Mouse (Mus musculus): ENCODE measurements around the gene Tespa1. TPM values are rescaled to one million over a fixed set of nuclear protein-coding genes. Genes with fewer than 3 reads are reported as not detected.
"Not testable (repeated sequence)": the region's sequence is repeated elsewhere in the genome, so short reads cannot be mapped to it uniquely, and the experiment has no call there.

Gene Tespa1
- polyA plus RNA-seq, 1 experiment from 2014 or later = not detected

GRCm38 (mm10) chr10:130368384-130368783, 45.7 kb downstream of the Tespa1 start:
- Histone ChIP-seq H3K9ac (no peak overlapping the region), H3K36me3 (no peaks in the 10 kb centered on the region), H3K27me3 (no peaks in the 10 kb centered on the region), H3K4me2 (no peak overlapping the region), H3K27ac (replicated peaks) (no peak overlapping the region), H3K4me3 (no peak overlapping the region), H3K4me1 (replicated peaks) (no peaks in the 10 kb centered on the region), H3K9me3 (no peaks in the 10 kb centered on the region)
- ATAC-seq (ENCODE audit: low read depth) = no peak

GRCm38 (mm10) chr10:130370005-130370682, 47.5 kb downstream of the Tespa1 start:
- Histone ChIP-seq H3K9me3 (no peaks in the 10 kb centered on the region), H3K27ac (replicated peaks) (no peak overlapping the region), H3K27me3 (no peaks in the 10 kb centered on the region), H3K4me2 (no peak overlapping the region), H3K4me1 (replicated peaks) (no peaks in the 10 kb centered on the region), H3K4me3 (no peak overlapping the region), H3K36me3 (no peaks in the 10 kb centered on the region), H3K9ac (no peak overlapping the region)
- WGBS = 91% methylated on average over 2 of the region's 2 CpGs
- no peak for ATAC-seq (ENCODE audit: low read depth)

GRCm38 (mm10) chr10:130371644-130372043, 49.0 kb downstream of the Tespa1 start:
- H3K4me1 ChIP-seq (replicated peaks) = no peaks in the 10 kb centered on the region
- H3K4me2 ChIP-seq = no peak overlapping the region
- 72% methylated on average over 1 of the region's 1 CpGs for WGBS
- no peak overlapping the region for H3K4me3 ChIP-seq
- H3K9me3 ChIP-seq = no peaks in the 10 kb centered on the region
- ATAC-seq (ENCODE audit: low read depth) = no peak
- H3K36me3 ChIP-seq = no peaks in the 10 kb centered on the region
- no peak overlapping the region for H3K27ac ChIP-seq (replicated peaks)
- H3K9ac ChIP-seq = no peak overlapping the region
- no peaks in the 10 kb centered on the region for H3K27me3 ChIP-seq

GRCm38 (mm10) chr10:130372491-130373173, 50.0 kb downstream of the Tespa1 start:
- no peak overlapping the region for H3K9ac ChIP-seq
- no peak for ATAC-seq (ENCODE audit: low read depth)
- H3K36me3 ChIP-seq = no peaks in the 10 kb centered on the region
- WGBS = 88% methylated on average over 2 of the region's 2 CpGs
- H3K27me3 ChIP-seq = no peaks in the 10 kb centered on the region
- no peak overlapping the region for H3K4me2 ChIP-seq
- no peak overlapping the region for H3K4me3 ChIP-seq
- no peak overlapping the region for H3K27ac ChIP-seq (replicated peaks)
- H3K9me3 ChIP-seq = no peaks in the 10 kb centered on the region
- no peaks in the 10 kb centered on the region for H3K4me1 ChIP-seq (replicated peaks)

- ATAC-seq (ENCODE audit: low read depth) = no peak
- H3K9me3 ChIP-seq = no peaks in the 10 kb centered on the region
- no peaks in the 10 kb centered on the region for H3K4me1 ChIP-seq (replicated peaks)
- no peaks in the 10 kb centered on the region for H3K27me3 ChIP-seq
- no peak overlapping the region for H3K27ac ChIP-seq (replicated peaks)
- H3K4me2 ChIP-seq = no peak overlapping the region
- H3K36me3 ChIP-seq = no peaks in the 10 kb centered on the region
- H3K9ac ChIP-seq = no peak overlapping the region
- 90% methylated on average over 2 of the region's 2 CpGs for WGBS
- H3K4me3 ChIP-seq = no peak overlapping the region
Observed at GRCm38 (mm10) chr10:130375145-130375544, 52.5 kb downstream of the Tespa1 start.

GRCm38 (mm10) chr10:130394232-130394631, 71.6 kb downstream of the Tespa1 start, which contains the start of gene Vmn2r84:
Vmn2r84 (minus strand) TSS chr10:130394332.
- Histone ChIP-seq H3K9ac (no peak within 1 kb of the TSS), H3K4me2 (no peak within 1 kb of the TSS), H3K36me3 (no peaks in the 10 kb centered on the region), H3K27me3 (no peaks in the 10 kb centered on the region), H3K4me3 (no peak within 1 kb of the TSS), H3K4me1 (replicated peaks) (no peaks in the 10 kb centered on the region), H3K27ac (replicated peaks) (no peak within 1 kb of the TSS), H3K9me3 (no peaks in the 10 kb centered on the region)
- ATAC-seq (ENCODE audit: low read depth) = no peak

- not testable (repeated sequence) for H3K27ac ChIP-seq (replicated peaks); H3K4me3 ChIP-seq; H3K4me2 ChIP-seq; H3K27me3 ChIP-seq; H3K9me3 ChIP-seq; H3K4me1 ChIP-seq (replicated peaks); H3K9ac ChIP-seq; H3K36me3 ChIP-seq
- peak; percentile 47; the same call in 1 of the 2 replicates for ATAC-seq (ENCODE audit: low read depth)
- WGBS = 78% methylated on average over 24 of the region's 35 CpGs
Observed at GRCm38 (mm10) chr10:130412167-130412698, 89.6 kb downstream of the Tespa1 start.

Other genes with a start within 250 kb of the Tespa1 start
- gene Olfr823, start 207.5 kb upstream of the Tespa1 start, polyA plus RNA-seq (2015; fragmentation: Nextera tagmentation; extraction: Ambion mirVana) = not detected in 2 replicates
- not detected in 2 replicates for gene Olfr824, start 192.9 kb upstream of the Tespa1 start, polyA plus RNA-seq (2015; fragmentation: Nextera tagmentation; extraction: Ambion mirVana)
- not detected in 2 replicates for gene Olfr825, start 156.1 kb upstream of the Tespa1 start, polyA plus RNA-seq (2015; fragmentation: Nextera tagmentation; extraction: Ambion mirVana)
- not detected in 2 replicates for gene Olfr826, start 138.7 kb upstream of the Tespa1 start, polyA plus RNA-seq (2015; fragmentation: Nextera tagmentation; extraction: Ambion mirVana)
- not detected in 2 replicates for gene Olfr827, start 108.5 kb upstream of the Tespa1 start, polyA plus RNA-seq (2015; fragmentation: Nextera tagmentation; extraction: Ambion mirVana)
- 5.4 and 6.1 TPM in 2 replicates for gene Neurod4, start 42.6 kb upstream of the Tespa1 start, polyA plus RNA-seq (2015; fragmentation: Nextera tagmentation; extraction: Ambion mirVana)
- gene Vmn2r84, start 71.5 kb downstream of the Tespa1 start, polyA plus RNA-seq (2015; fragmentation: Nextera tagmentation; extraction: Ambion mirVana) = not detected in 2 replicates
- 0.03 TPM in 1 of 2 replicates, not detected in the other for gene Vmn2r85, start 106.8 kb downstream of the Tespa1 start, polyA plus RNA-seq (2015; fragmentation: Nextera tagmentation; extraction: Ambion mirVana)
- gene Vmn2r86, start 133.2 kb downstream of the Tespa1 start, polyA plus RNA-seq (2015; fragmentation: Nextera tagmentation; extraction: Ambion mirVana) = 0.03 TPM in 1 of 2 replicates, not detected in the other
- 0.08 TPM in 1 of 2 replicates, not detected in the other for gene Vmn2r87, start 174.5 kb downstream of the Tespa1 start, polyA plus RNA-seq (2015; fragmentation: Nextera tagmentation; extraction: Ambion mirVana)